Mouse (Mus musculus) kidney, adult 18-20 months (tissue): ENCODE measurements around the gene Dnah11.

ENCODE experiments used
- DNase-seq: peaks from one replicate; pipeline ENCODE4 v3.0.0; 2021

The Dnah11 gene

GRCm38 (mm10) chr12:117857023-117857422 is 341.8 kb downstream of the Dnah11 start:
- no peak for DNase-seq

GRCm38 (mm10) chr12:117853316-117853715 is 345.5 kb downstream of the Dnah11 start:
- peak; percentile 52 for DNase-seq

- DNase-seq, result no peak
These were observed 348.4 kb downstream of the Dnah11 start for GRCm38 (mm10) chr12:117850472-117850871.

GRCm38 (mm10) chr12:117848621-117849020 is 350.2 kb downstream of the Dnah11 start:
- DNase-seq, result no peak

- DNase-seq, result no peak
These were observed 353.9 kb downstream of the Dnah11 start for GRCm38 (mm10) chr12:117844917-117845316.

- no peak for DNase-seq
These were observed 354.8 kb downstream of the Dnah11 start for GRCm38 (mm10) chr12:117844075-117844408.

- DNase-seq, result peak; percentile 65
These were observed 355.4 kb downstream of the Dnah11 start for GRCm38 (mm10) chr12:117843302-117844074.

GRCm38 (mm10) chr12:117842676-117843075 is 356.2 kb downstream of the Dnah11 start:
- no peak for DNase-seq

GRCm38 (mm10) chr12:117840705-117841104 is 358.1 kb downstream of the Dnah11 start:
- DNase-seq, result no peak

GRCm38 (mm10) chr12:117837376-117837775 is 361.5 kb downstream of the Dnah11 start:
- no peak for DNase-seq

- no peak for DNase-seq
These were observed 363.5 kb downstream of the Dnah11 start for GRCm38 (mm10) chr12:117835371-117835770.

GRCm38 (mm10) chr12:117834652-117835051 is 364.2 kb downstream of the Dnah11 start:
- DNase-seq, result no peak

GRCm38 (mm10) chr12:117832190-117832589 is 366.7 kb downstream of the Dnah11 start:
- DNase-seq, result no peak

GRCm38 (mm10) chr12:117831351-117831961 is 367.4 kb downstream of the Dnah11 start:
- no peak for DNase-seq

GRCm38 (mm10) chr12:117828350-117828749 is 370.5 kb downstream of the Dnah11 start:
- no peak for DNase-seq
